Mouse (Mus musculus): ENCODE measurements around the gene Neurl4. TPM values are rescaled to one million over a fixed set of nuclear protein-coding genes. Genes with fewer than 3 reads are reported as not detected.
"Not testable (repeated sequence)": the region's sequence is repeated elsewhere in the genome, so short reads cannot be mapped to it uniquely, and the experiment has no call there.

Neurl4 gene
- polyA plus RNA-seq, 1 experiment from 2014 or later: 12.5 TPM

GRCm38 (mm10) chr11:69953267-69953915 lies 52.5 kb downstream of the Neurl4 start:
- Histone ChIP-seq H3K4me2 (no peak overlapping the region), H3K36me3 (ENCODE audit: insufficient read depth) (no peaks in the 10 kb centered on the region), H3K9me3 (ENCODE audit: low read depth, low read length) (no peaks in the 10 kb centered on the region), H3K27ac (ENCODE audit: low read depth) (no peak overlapping the region), H3K4me1 (ENCODE audit: insufficient read depth) (no peaks in the 10 kb centered on the region), H3K27me3 (ENCODE audit: insufficient read depth, low read length) (no peaks in the 10 kb centered on the region), H3K4me3 (ENCODE audit: low read depth, low read length) (no peak overlapping the region), H3K9ac (no peak overlapping the region)
- no peak for TF ChIP-seq CTCF (IDR thresholded peaks at IDR 0.05; ENCODE audit: low read depth)
- WGBS: 39% methylated on average over 10 of the region's 11 CpGs
- ATAC-seq (ENCODE audit: insufficient read depth): no peak
- peak; percentile 45 for DNase-seq

GRCm38 (mm10) chr11:69955618-69956017 lies 54.7 kb downstream of the Neurl4 start:
- H3K27ac ChIP-seq (ENCODE audit: low read depth); H3K27me3 ChIP-seq (ENCODE audit: insufficient read depth, low read length); H3K4me3 ChIP-seq (ENCODE audit: low read depth, low read length); DNase-seq; H3K4me1 ChIP-seq (ENCODE audit: insufficient read depth); ATAC-seq (ENCODE audit: insufficient read depth); H3K9ac ChIP-seq; H3K36me3 ChIP-seq (ENCODE audit: insufficient read depth); H3K4me2 ChIP-seq; H3K9me3 ChIP-seq (ENCODE audit: low read depth, low read length): not testable (repeated sequence)
- WGBS: 54% methylated on average over 3 of the region's 4 CpGs

- H3K4me1 ChIP-seq (ENCODE audit: insufficient read depth): no peaks in the 10 kb centered on the region
- H3K4me3 ChIP-seq (ENCODE audit: low read depth, low read length): no peak overlapping the region
- DNase-seq: no peak
- no peak overlapping the region for H3K27ac ChIP-seq (ENCODE audit: low read depth)
- WGBS: 90% methylated on average over 1 of the region's 1 CpGs
- no peaks in the 10 kb centered on the region for H3K27me3 ChIP-seq (ENCODE audit: insufficient read depth, low read length)
- H3K9ac ChIP-seq: no peak overlapping the region
- no peak overlapping the region for H3K4me2 ChIP-seq
- no peaks in the 10 kb centered on the region for H3K9me3 ChIP-seq (ENCODE audit: low read depth, low read length)
- ATAC-seq (ENCODE audit: insufficient read depth): no peak
- TF ChIP-seq CTCF (IDR thresholded peaks at IDR 0.05; ENCODE audit: low read depth): peak; percentile 20; the same call in 1 of the 2 replicates
- no peaks in the 10 kb centered on the region for H3K36me3 ChIP-seq (ENCODE audit: insufficient read depth)
Measured at GRCm38 (mm10) chr11:69956218-69956617, 55.3 kb downstream of the Neurl4 start.

- H3K36me3 ChIP-seq (ENCODE audit: insufficient read depth): no peaks in the 10 kb centered on the region
- no peaks in the 10 kb centered on the region for H3K4me1 ChIP-seq (ENCODE audit: insufficient read depth)
- H3K4me3 ChIP-seq (ENCODE audit: low read depth, low read length): no peak overlapping the region
- 31% methylated on average over 5 of the region's 5 CpGs for WGBS
- H3K27me3 ChIP-seq (ENCODE audit: insufficient read depth, low read length): peaks cover 19% of the 10 kb centered on the region
- no peak overlapping the region for H3K9ac ChIP-seq
- no peaks in the 10 kb centered on the region for H3K9me3 ChIP-seq (ENCODE audit: low read depth, low read length)
- peak; percentile 55 for TF ChIP-seq CTCF (IDR thresholded peaks at IDR 0.05; ENCODE audit: low read depth)
- DNase-seq (peak; percentile 26), ATAC-seq (ENCODE audit: insufficient read depth) (no peak)
- no peak overlapping the region for H3K4me2 ChIP-seq
- no peak overlapping the region for H3K27ac ChIP-seq (ENCODE audit: low read depth)
Measured at GRCm38 (mm10) chr11:69960616-69961015, 59.7 kb downstream of the Neurl4 start.

GRCm38 (mm10) chr11:69961841-69962240 lies 61.0 kb downstream of the Neurl4 start:
- 45% methylated on average over 5 of the region's 5 CpGs for whole genome bisulfite sequencing
- no peak for TF ChIP-seq CTCF (IDR thresholded peaks at IDR 0.05; ENCODE audit: low read depth)
- Histone ChIP-seq H3K27ac (ENCODE audit: low read depth) (no peak overlapping the region), H3K4me3 (ENCODE audit: low read depth, low read length) (no peak overlapping the region), H3K27me3 (ENCODE audit: insufficient read depth, low read length) (peaks cover 30% of the 10 kb centered on the region), H3K4me1 (ENCODE audit: insufficient read depth) (no peaks in the 10 kb centered on the region), H3K9ac (no peak overlapping the region), H3K9me3 (ENCODE audit: low read depth, low read length) (no peaks in the 10 kb centered on the region), H3K36me3 (ENCODE audit: insufficient read depth) (no peaks in the 10 kb centered on the region), H3K4me2 (no peak overlapping the region)
- ATAC-seq (ENCODE audit: insufficient read depth) (no peak), DNase-seq (no peak)

Small RNAs within 50 kb of the gene (microRNA-seq; reads per million reads assigned to microRNA genes)
- not detected for gene Mir6924 (ENCODE audit: borderline number of aligned reads)

Other genes with a start within 250 kb of the Neurl4 start
- not detected in 2 replicates for gene Sox15, start 245.8 kb upstream of the Neurl4 start, polyA plus RNA-seq (2014; fragmentation: Nextera tagmentation; extraction: Ambion mirVana)
- gene Mpdu1, start 238.4 kb upstream of the Neurl4 start, polyA plus RNA-seq (2014; fragmentation: Nextera tagmentation; extraction: Ambion mirVana): 29.4 and 32.2 TPM in 2 replicates
- 12.1 and 13.5 TPM in 2 replicates for gene Cd68, start 234.9 kb upstream of the Neurl4 start, polyA plus RNA-seq (2014; fragmentation: Nextera tagmentation; extraction: Ambion mirVana)
- gene Eif4a1, start 228.6 kb upstream of the Neurl4 start, polyA plus RNA-seq (2014; fragmentation: Nextera tagmentation; extraction: Ambion mirVana): 695 and 712 TPM in 2 replicates
- 78.7 and 95.0 TPM in 2 replicates for gene Senp3, start 219.0 kb upstream of the Neurl4 start, polyA plus RNA-seq (2014; fragmentation: Nextera tagmentation; extraction: Ambion mirVana)
- 0.64 and 0.93 TPM in 2 replicates for gene Tnfsf13, start 215.3 kb upstream of the Neurl4 start, polyA plus RNA-seq (2014; fragmentation: Nextera tagmentation; extraction: Ambion mirVana)
- gene Tnfsf12, start 205.2 kb upstream of the Neurl4 start, polyA plus RNA-seq (2014; fragmentation: Nextera tagmentation; extraction: Ambion mirVana): 10.0 and 11.6 TPM in 2 replicates
- 4.4 and 5.3 TPM in 2 replicates for gene Tnfsfm13, start 205.0 kb upstream of the Neurl4 start, polyA plus RNA-seq (2014; fragmentation: Nextera tagmentation; extraction: Ambion mirVana)
- 50.4 and 50.5 TPM in 2 replicates for gene Polr2a, start 142.4 kb upstream of the Neurl4 start, polyA plus RNA-seq (2014; fragmentation: Nextera tagmentation; extraction: Ambion mirVana)
- gene Slc35g3, start 139.1 kb upstream of the Neurl4 start, polyA plus RNA-seq (2014; fragmentation: Nextera tagmentation; extraction: Ambion mirVana): 0.12 and 0.20 TPM in 2 replicates
- 2.5 TPM in 2 replicates for gene Zbtb4, start 135.2 kb upstream of the Neurl4 start, polyA plus RNA-seq (2014; fragmentation: Nextera tagmentation; extraction: Ambion mirVana)
- gene Chrnb1, start 105.1 kb upstream of the Neurl4 start, polyA plus RNA-seq (2014; fragmentation: Nextera tagmentation; extraction: Ambion mirVana): 12.1 and 14.6 TPM in 2 replicates
- gene Fgf11, start 99.2 kb upstream of the Neurl4 start, polyA plus RNA-seq (2014; fragmentation: Nextera tagmentation; extraction: Ambion mirVana): 1.6 TPM in 2 replicates
- gene Tmem102, start 95.4 kb upstream of the Neurl4 start, polyA plus RNA-seq (2014; fragmentation: Nextera tagmentation; extraction: Ambion mirVana): 4.3 and 5.0 TPM in 2 replicates
- gene Gm39566, start 85.8 kb upstream of the Neurl4 start, polyA plus RNA-seq (2014; fragmentation: Nextera tagmentation; extraction: Ambion mirVana): not detected in 2 replicates
- not detected in 2 replicates for gene Spem2, start 82.6 kb upstream of the Neurl4 start, polyA plus RNA-seq (2014; fragmentation: Nextera tagmentation; extraction: Ambion mirVana)
- not detected in 2 replicates for gene Spem1, start 78.9 kb upstream of the Neurl4 start, polyA plus RNA-seq (2014; fragmentation: Nextera tagmentation; extraction: Ambion mirVana)
- 6.6 and 7.8 TPM in 2 replicates for gene Nlgn2, start 63.3 kb upstream of the Neurl4 start, polyA plus RNA-seq (2014; fragmentation: Nextera tagmentation; extraction: Ambion mirVana)
- gene Tmem256, start 62.6 kb upstream of the Neurl4 start, polyA plus RNA-seq (2014; fragmentation: Nextera tagmentation; extraction: Ambion mirVana): 443 and 457 TPM in 2 replicates
- 115 and 118 TPM in 2 replicates for gene Plscr3, start 54.7 kb upstream of the Neurl4 start, polyA plus RNA-seq (2014; fragmentation: Nextera tagmentation; extraction: Ambion mirVana)
- 5.9 and 6.1 TPM in 2 replicates for gene Tnk1, start 42.3 kb upstream of the Neurl4 start, polyA plus RNA-seq (2014; fragmentation: Nextera tagmentation; extraction: Ambion mirVana)
- not detected in 2 replicates for gene Tmem95, start 23.1 kb upstream of the Neurl4 start, polyA plus RNA-seq (2014; fragmentation: Nextera tagmentation; extraction: Ambion mirVana)
- gene Kctd11, start 19.7 kb upstream of the Neurl4 start, polyA plus RNA-seq (2014; fragmentation: Nextera tagmentation; extraction: Ambion mirVana): 6.2 and 7.5 TPM in 2 replicates
- gene Acap1, start 5.5 kb upstream of the Neurl4 start, polyA plus RNA-seq (2014; fragmentation: Nextera tagmentation; extraction: Ambion mirVana): 0.38 and 0.83 TPM in 2 replicates
- gene 2810408A11Rik, start 85 bp upstream of the Neurl4 start, polyA plus RNA-seq (2014; fragmentation: Nextera tagmentation; extraction: Ambion mirVana): 11.3 and 14.1 TPM in 2 replicates
- 67.5 and 78.6 TPM in 2 replicates for gene Gps2, start 12.8 kb downstream of the Neurl4 start, polyA plus RNA-seq (2014; fragmentation: Nextera tagmentation; extraction: Ambion mirVana)
- 1,945 and 2,006 TPM in 2 replicates for gene Eif5a, start 20.9 kb downstream of the Neurl4 start, polyA plus RNA-seq (2014; fragmentation: Nextera tagmentation; extraction: Ambion mirVana)
- gene Ybx2, start 34.7 kb downstream of the Neurl4 start, polyA plus RNA-seq (2014; fragmentation: Nextera tagmentation; extraction: Ambion mirVana): 4.7 and 6.1 TPM in 2 replicates
- 14.9 and 19.0 TPM in 2 replicates for gene Slc2a4, start 47.1 kb downstream of the Neurl4 start, polyA plus RNA-seq (2014; fragmentation: Nextera tagmentation; extraction: Ambion mirVana)
- gene Cldn7, start 63.7 kb downstream of the Neurl4 start, polyA plus RNA-seq (2014; fragmentation: Nextera tagmentation; extraction: Ambion mirVana): 76.7 and 86.4 TPM in 2 replicates
- gene Ctdnep1, start 80.1 kb downstream of the Neurl4 start, polyA plus RNA-seq (2014; fragmentation: Nextera tagmentation; extraction: Ambion mirVana): 25.4 and 28.3 TPM in 2 replicates
- gene Elp5, start 81.4 kb downstream of the Neurl4 start, polyA plus RNA-seq (2014; fragmentation: Nextera tagmentation; extraction: Ambion mirVana): 108 and 113 TPM in 2 replicates
- 444 and 455 TPM in 2 replicates for gene Gabarap, start 90.1 kb downstream of the Neurl4 start, polyA plus RNA-seq (2014; fragmentation: Nextera tagmentation; extraction: Ambion mirVana)
- 41.1 and 42.8 TPM in 2 replicates for gene Phf23, start 94.7 kb downstream of the Neurl4 start, polyA plus RNA-seq (2014; fragmentation: Nextera tagmentation; extraction: Ambion mirVana)
- 36.2 and 40.8 TPM in 2 replicates for gene Dvl2, start 99.5 kb downstream of the Neurl4 start, polyA plus RNA-seq (2014; fragmentation: Nextera tagmentation; extraction: Ambion mirVana)
- gene Acadvl, start 114.3 kb downstream of the Neurl4 start, polyA plus RNA-seq (2014; fragmentation: Nextera tagmentation; extraction: Ambion mirVana): 57.6 and 58.9 TPM in 2 replicates
- 5.9 and 7.4 TPM in 2 replicates for gene Dlg4, start 115.9 kb downstream of the Neurl4 start, polyA plus RNA-seq (2014; fragmentation: Nextera tagmentation; extraction: Ambion mirVana)
- gene Asgr1, start 153.0 kb downstream of the Neurl4 start, polyA plus RNA-seq (2014; fragmentation: Nextera tagmentation; extraction: Ambion mirVana): not detected in 2 replicates
- gene Asgr2, start 191.6 kb downstream of the Neurl4 start, polyA plus RNA-seq (2014; fragmentation: Nextera tagmentation; extraction: Ambion mirVana): 0.47 and 0.78 TPM in 2 replicates
- gene Mgl2, start 229.3 kb downstream of the Neurl4 start, polyA plus RNA-seq (2014; fragmentation: Nextera tagmentation; extraction: Ambion mirVana): 5.9 and 6.4 TPM in 2 replicates

All from lung, embryonic 14.5 days (tissue).